Mouse (Mus musculus): ENCODE data around the gene Slc35f6.

DNA sequence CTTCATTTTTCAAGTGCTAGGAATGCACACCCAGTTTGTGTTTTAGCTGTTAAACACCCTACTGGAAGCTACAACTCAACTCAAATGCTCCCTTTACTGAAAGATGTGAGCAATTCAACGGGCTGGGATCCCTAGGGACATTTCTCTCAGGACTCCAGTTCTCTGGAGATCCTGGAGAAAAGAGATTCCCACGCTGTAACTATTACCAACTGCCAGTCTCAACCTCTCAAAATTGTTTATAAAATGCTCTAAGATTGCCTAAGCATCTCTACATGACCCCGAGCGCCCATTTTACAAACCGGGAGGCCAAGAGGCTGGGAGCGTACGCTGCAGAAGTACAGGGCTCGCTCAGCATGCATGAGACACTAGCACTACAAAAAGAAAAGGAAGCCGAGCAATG is 337 bp upstream of the Slc35f6 start:
- TF ChIP-seq POLR2A (IDR thresholded peaks at IDR 0.05; ENCODE audit: insufficient read length, low read depth) (no peak), USF1 (IDR thresholded peaks at IDR 0.05; ENCODE audit: low read depth) (no peak), E2F4 (IDR thresholded peaks at IDR 0.05; ENCODE audit: insufficient read depth) (no peak), MYOG (IDR thresholded peaks at IDR 0.05; ENCODE audit: control insufficient read depth in 1 of 3, insufficient read depth in 1 of 3, insufficient read length in 2 of 3, low read depth in 2 of 3) (no peak), CEBPB (IDR thresholded peaks at IDR 0.05; ENCODE audit: insufficient read depth, poor library complexity, severe bottlenecking) (no peak), TCF12 (IDR thresholded peaks at IDR 0.05; ENCODE audit: insufficient read depth, poor library complexity, severe bottlenecking) (no peak)
